Mouse (Mus musculus): ENCODE measurements around the gene Bptf. TPM values are rescaled to one million over a fixed set of nuclear protein-coding genes. Genes with fewer than 3 reads are reported as not detected.

The Bptf gene
- polyA plus RNA-seq, 1 experiment from 2014 or later = 36.0 TPM

GRCm38 (mm10) chr11:107041396-107041795 is 90.5 kb downstream of the Bptf start:
- Histone ChIP-seq H3K4me1 (no peaks in the 10 kb centered on the region), H3K9ac (no peak overlapping the region), H3K9me3 (no peaks in the 10 kb centered on the region), H3K27ac (no peak overlapping the region), H3K4me2 (no peak overlapping the region), H3K4me3 (no peak overlapping the region), H3K27me3 (replicated peaks) (no peaks in the 10 kb centered on the region), H3K36me3 (replicated peaks) (peaks cover 38% of the 10 kb centered on the region)
- WGBS = 95% methylated on average over 3 of the region's 3 CpGs
- no peak for ATAC-seq (replicated peaks)

GRCm38 (mm10) chr11:107039417-107039816 is 92.5 kb downstream of the Bptf start:
- WGBS = 97% methylated on average over 5 of the region's 5 CpGs
- no peak for ATAC-seq (replicated peaks)
- no peaks in the 10 kb centered on the region for H3K4me1 ChIP-seq
- H3K36me3 ChIP-seq (replicated peaks) = peaks cover 35% of the 10 kb centered on the region
- no peak overlapping the region for H3K4me3 ChIP-seq
- H3K4me2 ChIP-seq = no peak overlapping the region
- no peaks in the 10 kb centered on the region for H3K9me3 ChIP-seq
- H3K9ac ChIP-seq = no peak overlapping the region
- H3K27ac ChIP-seq = no peak overlapping the region
- no peaks in the 10 kb centered on the region for H3K27me3 ChIP-seq (replicated peaks)

- Histone ChIP-seq H3K9me3 (no peaks in the 10 kb centered on the region), H3K4me1 (no peaks in the 10 kb centered on the region), H3K4me3 (no peak overlapping the region), H3K27ac (no peak overlapping the region), H3K36me3 (replicated peaks) (peaks cover 21% of the 10 kb centered on the region; the same call in 1 of the 2 replicates), H3K9ac (no peak overlapping the region), H3K27me3 (replicated peaks) (no peaks in the 10 kb centered on the region), H3K4me2 (no peak overlapping the region)
- no peak for ATAC-seq (replicated peaks)
- WGBS = 90% methylated on average over 10 of the region's 10 CpGs
Observed at GRCm38 (mm10) chr11:107034085-107034810, 97.7 kb downstream of the Bptf start.

- 10% methylated on average over 7 of the region's 7 CpGs for WGBS
- no peak for ATAC-seq (replicated peaks)
- 0 out of 2 replicates have a peak, but pooled peaks cover 6% of the 10 kb centered on the region for H3K36me3 ChIP-seq (replicated peaks)
Observed at GRCm38 (mm10) chr11:107031635-107032034, 100.3 kb downstream of the Bptf start.

GRCm38 (mm10) chr11:107029536-107029935 is 102.4 kb downstream of the Bptf start:
- no peak overlapping the region for H3K9ac ChIP-seq
- no peaks in the 10 kb centered on the region for H3K36me3 ChIP-seq (replicated peaks)
- no peaks in the 10 kb centered on the region for H3K9me3 ChIP-seq
- no peak for ATAC-seq (replicated peaks)
- no peak overlapping the region for H3K4me3 ChIP-seq
- no peak overlapping the region for H3K27ac ChIP-seq
- 57% methylated on average over 19 of the region's 19 CpGs for WGBS
- peaks cover 26% of the 10 kb centered on the region for H3K4me1 ChIP-seq
- H3K27me3 ChIP-seq (replicated peaks) = no peaks in the 10 kb centered on the region
- no peak overlapping the region for H3K4me2 ChIP-seq

More at GRCm38 (mm10) chr11:107031635-107032034, 100.3 kb downstream of the Bptf start:
- Histone ChIP-seq H3K27ac (no peak overlapping the region), H3K27me3 (replicated peaks) (no peaks in the 10 kb centered on the region), H3K4me3 (no peak overlapping the region), H3K4me1 (peaks cover 5% of the 10 kb centered on the region), H3K9me3 (no peaks in the 10 kb centered on the region), H3K9ac (no peak overlapping the region), H3K4me2 (no peak overlapping the region)

- peak overlapping the region; percentile 65 for H3K9ac ChIP-seq
- no peak for ATAC-seq (replicated peaks)
- WGBS = 77% methylated on average over 6 of the region's 6 CpGs
Observed at GRCm38 (mm10) chr11:107028754-107029153, 103.2 kb downstream of the Bptf start.

GRCm38 (mm10) chr11:107028275-107028618 is 103.7 kb downstream of the Bptf start:
- 2% methylated on average over 29 of the region's 29 CpGs for WGBS
- H3K4me1 ChIP-seq = peaks cover 29% of the 10 kb centered on the region
- no peaks in the 10 kb centered on the region for H3K27me3 ChIP-seq (replicated peaks)
- H3K27ac ChIP-seq = peak overlapping the region; percentile 91
- H3K36me3 ChIP-seq (replicated peaks) = no peaks in the 10 kb centered on the region
- ATAC-seq (replicated peaks) = peak; percentile 81
- H3K4me2 ChIP-seq = peak overlapping the region; percentile 78
- no peaks in the 10 kb centered on the region for H3K9me3 ChIP-seq
- peak overlapping the region; percentile 65 for H3K9ac ChIP-seq
- peak overlapping the region; percentile 61 for H3K4me3 ChIP-seq

More at GRCm38 (mm10) chr11:107028754-107029153, 103.2 kb downstream of the Bptf start:
- peak overlapping the region; percentile 61 for H3K4me3 ChIP-seq
- no peaks in the 10 kb centered on the region for H3K27me3 ChIP-seq (replicated peaks)
- H3K9me3 ChIP-seq = no peaks in the 10 kb centered on the region
- peaks cover 29% of the 10 kb centered on the region for H3K4me1 ChIP-seq
- peak overlapping the region; percentile 78 for H3K4me2 ChIP-seq
- no peaks in the 10 kb centered on the region for H3K36me3 ChIP-seq (replicated peaks)
- H3K27ac ChIP-seq = peak overlapping the region; percentile 91

GRCm38 (mm10) chr11:107027431-107028274 is 104.3 kb downstream of the Bptf start:
- peak; percentile 87 for ATAC-seq (replicated peaks)
- Histone ChIP-seq H3K9ac (peak overlapping the region; percentile 65), H3K4me1 (peaks cover 29% of the 10 kb centered on the region), H3K4me2 (peak overlapping the region; percentile 78), H3K36me3 (replicated peaks) (no peaks in the 10 kb centered on the region), H3K9me3 (no peaks in the 10 kb centered on the region), H3K27me3 (replicated peaks) (no peaks in the 10 kb centered on the region), H3K4me3 (peak overlapping the region; percentile 61), H3K27ac (peak overlapping the region; percentile 91)
- WGBS = 1% methylated on average over 101 of the region's 107 CpGs

GRCm38 (mm10) chr11:107026554-107027430 is 105.1 kb downstream of the Bptf start:
- no peak overlapping the region for H3K9ac ChIP-seq
- no peak for ATAC-seq (replicated peaks)
- 11% methylated on average over 12 of the region's 12 CpGs for WGBS

GRCm38 (mm10) chr11:107025411-107026321 is 106.3 kb downstream of the Bptf start, which contains the start of gene 1810010H24Rik:
Gene 1810010H24Rik (plus strand): TSS chr11:107025681.
- H3K36me3 ChIP-seq (replicated peaks) = no peaks in the 10 kb centered on the region
- H3K4me1 ChIP-seq = peaks cover 29% of the 10 kb centered on the region
- 0 out of 2 replicates have a peak, but pooled peaks have one; percentile 18 for ATAC-seq (replicated peaks)
- peak within 1 kb of the TSS; percentile 49 for H3K4me3 ChIP-seq
- under 1% methylated on average over 45 of the region's 45 CpGs for WGBS
- peak within 1 kb of the TSS; percentile 66 for H3K27ac ChIP-seq
- H3K4me2 ChIP-seq = peak within 1 kb of the TSS; percentile 78
- H3K9ac ChIP-seq = peak within 1 kb of the TSS; percentile 63
- H3K9me3 ChIP-seq = no peaks in the 10 kb centered on the region
- no peaks in the 10 kb centered on the region for H3K27me3 ChIP-seq (replicated peaks)

More at GRCm38 (mm10) chr11:107026554-107027430, 105.1 kb downstream of the Bptf start:
- H3K27me3 ChIP-seq (replicated peaks) = no peaks in the 10 kb centered on the region
- H3K4me3 ChIP-seq = peak overlapping the region; percentile 61
- no peaks in the 10 kb centered on the region for H3K9me3 ChIP-seq
- no peaks in the 10 kb centered on the region for H3K36me3 ChIP-seq (replicated peaks)
- H3K4me2 ChIP-seq = peak overlapping the region; percentile 78
- no peak overlapping the region for H3K27ac ChIP-seq
- peaks cover 29% of the 10 kb centered on the region for H3K4me1 ChIP-seq

GRCm38 (mm10) chr11:107024406-107024805 is 107.5 kb downstream of the Bptf start:
- Histone ChIP-seq H3K4me1 (peaks cover 29% of the 10 kb centered on the region), H3K9me3 (no peaks in the 10 kb centered on the region), H3K9ac (no peak overlapping the region), H3K4me2 (peak overlapping the region; percentile 78), H3K27me3 (replicated peaks) (no peaks in the 10 kb centered on the region), H3K36me3 (replicated peaks) (no peaks in the 10 kb centered on the region), H3K27ac (0 out of 2 replicates have a peak overlapping the region, but pooled peaks have one; percentile 23), H3K4me3 (no peak overlapping the region)
- no peak for ATAC-seq (replicated peaks)
- WGBS = 56% methylated on average over 4 of the region's 4 CpGs
